Mouse (Mus musculus): ENCODE data around the gene Inha. TPM values are rescaled to one million over a fixed set of nuclear protein-coding genes. Genes with fewer than 3 reads are reported as not detected.

The Inha gene
- polyA plus RNA-seq, 1 experiment = 63.9 TPM

- no peak for DNase-seq (ENCODE audit: low read depth)
- TF ChIP-seq POLR2A (IDR thresholded peaks at IDR 0.05; ENCODE audit: borderline replicate concordance, extremely low read depth, insufficient read depth, insufficient read length, poor library complexity, severe bottlenecking) (no peak), CTCF (IDR thresholded peaks at IDR 0.05; ENCODE audit: borderline replicate concordance, extremely low read depth, insufficient read depth, insufficient read length) (no peak)
Measured at GRCm38 (mm10) chr1:75532280-75533172, 25.6 kb downstream of the Inha start.

- DNase-seq (ENCODE audit: low read depth) = no peak
- TF ChIP-seq CTCF (IDR thresholded peaks at IDR 0.05; ENCODE audit: borderline replicate concordance, extremely low read depth, insufficient read depth, insufficient read length) = no peak
- TF ChIP-seq POLR2A (IDR thresholded peaks at IDR 0.05; ENCODE audit: borderline replicate concordance, extremely low read depth, insufficient read depth, insufficient read length, poor library complexity, severe bottlenecking) = no peak
Measured at GRCm38 (mm10) chr1:75533325-75534252, 26.7 kb downstream of the Inha start.

GRCm38 (mm10) chr1:75537587-75537986 is 30.7 kb downstream of the Inha start:
- DNase-seq (ENCODE audit: low read depth) = no peak
- TF ChIP-seq POLR2A (IDR thresholded peaks at IDR 0.05; ENCODE audit: borderline replicate concordance, extremely low read depth, insufficient read depth, insufficient read length, poor library complexity, severe bottlenecking) (no peak), CTCF (IDR thresholded peaks at IDR 0.05; ENCODE audit: borderline replicate concordance, extremely low read depth, insufficient read depth, insufficient read length) (no peak)

GRCm38 (mm10) chr1:75538597-75539190 is 31.8 kb downstream of the Inha start:
- TF ChIP-seq POLR2A (IDR thresholded peaks at IDR 0.05; ENCODE audit: borderline replicate concordance, extremely low read depth, insufficient read depth, insufficient read length, poor library complexity, severe bottlenecking) = no peak
- no peak for TF ChIP-seq CTCF (IDR thresholded peaks at IDR 0.05; ENCODE audit: borderline replicate concordance, extremely low read depth, insufficient read depth, insufficient read length)
- no peak for DNase-seq (ENCODE audit: low read depth)

- no peak for DNase-seq (ENCODE audit: low read depth)
- TF ChIP-seq CTCF (IDR thresholded peaks at IDR 0.05; ENCODE audit: borderline replicate concordance, extremely low read depth, insufficient read depth, insufficient read length) (no peak), POLR2A (IDR thresholded peaks at IDR 0.05; ENCODE audit: borderline replicate concordance, extremely low read depth, insufficient read depth, insufficient read length, poor library complexity, severe bottlenecking) (no peak)
Measured at GRCm38 (mm10) chr1:75541496-75541895, 34.6 kb downstream of the Inha start.

- no peak for DNase-seq (ENCODE audit: low read depth)
- TF ChIP-seq POLR2A (IDR thresholded peaks at IDR 0.05; ENCODE audit: borderline replicate concordance, extremely low read depth, insufficient read depth, insufficient read length, poor library complexity, severe bottlenecking) = no peak
- no peak for TF ChIP-seq CTCF (IDR thresholded peaks at IDR 0.05; ENCODE audit: borderline replicate concordance, extremely low read depth, insufficient read depth, insufficient read length)
Measured at GRCm38 (mm10) chr1:75544351-75544750, 37.5 kb downstream of the Inha start.

- DNase-seq (ENCODE audit: low read depth) = peak; percentile 80
- TF ChIP-seq POLR2A (IDR thresholded peaks at IDR 0.05; ENCODE audit: borderline replicate concordance, extremely low read depth, insufficient read depth, insufficient read length, poor library complexity, severe bottlenecking) = peak; percentile 87
- TF ChIP-seq CTCF (IDR thresholded peaks at IDR 0.05; ENCODE audit: borderline replicate concordance, extremely low read depth, insufficient read depth, insufficient read length) = peak; percentile 41; the same call in 1 of the 2 replicates
Measured at GRCm38 (mm10) chr1:75545965-75546956, 39.4 kb downstream of the Inha start, which contains the start of gene Slc4a3. TSS of gene Slc4a3 (plus strand) at chr1:75546266.

GRCm38 (mm10) chr1:75547351-75547750 is 40.5 kb downstream of the Inha start:
- no peak for DNase-seq (ENCODE audit: low read depth)

GRCm38 (mm10) chr1:75548083-75548482 is 41.2 kb downstream of the Inha start:
- DNase-seq (ENCODE audit: low read depth) = no peak
- TF ChIP-seq CTCF (IDR thresholded peaks at IDR 0.05; ENCODE audit: borderline replicate concordance, extremely low read depth, insufficient read depth, insufficient read length) = no peak
- no peak for TF ChIP-seq POLR2A (IDR thresholded peaks at IDR 0.05; ENCODE audit: borderline replicate concordance, extremely low read depth, insufficient read depth, insufficient read length, poor library complexity, severe bottlenecking)

More at GRCm38 (mm10) chr1:75547351-75547750, 40.5 kb downstream of the Inha start:
- TF ChIP-seq CTCF (IDR thresholded peaks at IDR 0.05; ENCODE audit: borderline replicate concordance, extremely low read depth, insufficient read depth, insufficient read length) = no peak
- no peak for TF ChIP-seq POLR2A (IDR thresholded peaks at IDR 0.05; ENCODE audit: borderline replicate concordance, extremely low read depth, insufficient read depth, insufficient read length, poor library complexity, severe bottlenecking)

GRCm38 (mm10) chr1:75548871-75549270 is 42.0 kb downstream of the Inha start:
- TF ChIP-seq POLR2A (IDR thresholded peaks at IDR 0.05; ENCODE audit: borderline replicate concordance, extremely low read depth, insufficient read depth, insufficient read length, poor library complexity, severe bottlenecking) (no peak), CTCF (IDR thresholded peaks at IDR 0.05; ENCODE audit: borderline replicate concordance, extremely low read depth, insufficient read depth, insufficient read length) (no peak)
- DNase-seq (ENCODE audit: low read depth) = no peak

All from brain, embryonic 14.5 days (tissue).